Mouse (Mus musculus): ENCODE measurements at regions not wholly inside any gene's neighbourhood (a gene's known extent, or its start where the extent isn't known, plus 50 kb on each side); places are given as distances from the start of the nearest gene placed in this dataset.
"Not testable (repeated sequence)": the region's sequence is repeated elsewhere in the genome, so short reads cannot be mapped to it uniquely, and the experiment has no call there.

DNA sequence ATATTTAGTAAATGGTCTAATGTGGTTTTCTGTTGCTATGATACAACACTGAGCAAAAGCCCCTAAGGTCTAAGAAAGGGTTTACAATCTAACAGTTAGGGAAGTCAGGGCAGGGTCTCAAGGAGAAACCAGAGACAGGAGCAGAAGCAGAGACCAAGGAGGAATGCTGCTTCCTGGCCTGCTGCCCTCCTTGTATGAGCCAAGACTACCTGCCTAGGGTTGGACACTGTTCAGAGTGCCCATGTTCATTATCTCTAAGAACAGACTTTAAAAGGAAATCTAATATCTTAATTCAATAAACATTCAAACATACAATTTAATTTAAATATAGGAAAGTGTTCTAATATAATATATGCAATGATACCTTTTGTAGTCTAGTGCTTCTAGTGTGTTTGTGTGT is 63.0 kb upstream of the Tmem106b start:
- no peak for DNase-seq (ENCODE audit: low spot score in 2 of 2)
- no peak overlapping the region for H3K4me3 ChIP-seq
- no peak for TF ChIP-seq CTCF (conservative IDR thresholded peaks at IDR 0.05)
- H3K27ac ChIP-seq: no peak overlapping the region

DNA sequence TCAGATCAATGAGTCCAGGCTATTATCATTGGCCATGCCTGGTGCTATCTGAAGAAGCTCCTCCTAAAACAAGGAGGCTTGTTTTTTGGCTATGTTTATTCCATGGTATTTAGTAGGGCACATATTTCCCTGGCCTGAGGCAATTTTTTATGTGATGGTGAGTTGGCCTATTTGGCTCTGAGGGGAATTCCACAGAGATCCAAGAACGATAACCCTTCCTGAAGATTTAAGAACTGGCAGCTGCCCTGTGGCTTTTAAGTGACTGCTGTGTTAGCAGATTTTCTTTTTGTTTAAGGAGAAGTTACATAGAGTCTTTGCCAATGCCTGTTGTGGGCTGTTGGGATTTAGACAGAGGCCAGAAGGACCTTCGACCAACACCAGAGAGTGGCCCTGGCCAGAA is 74.9 kb upstream of the Tmem106b start:
- DNase-seq (ENCODE audit: low spot score in 2 of 2): no peak
- Histone ChIP-seq H3K27ac (no peak overlapping the region), H3K4me3 (no peak overlapping the region)
- TF ChIP-seq CTCF (conservative IDR thresholded peaks at IDR 0.05): no peak

DNA sequence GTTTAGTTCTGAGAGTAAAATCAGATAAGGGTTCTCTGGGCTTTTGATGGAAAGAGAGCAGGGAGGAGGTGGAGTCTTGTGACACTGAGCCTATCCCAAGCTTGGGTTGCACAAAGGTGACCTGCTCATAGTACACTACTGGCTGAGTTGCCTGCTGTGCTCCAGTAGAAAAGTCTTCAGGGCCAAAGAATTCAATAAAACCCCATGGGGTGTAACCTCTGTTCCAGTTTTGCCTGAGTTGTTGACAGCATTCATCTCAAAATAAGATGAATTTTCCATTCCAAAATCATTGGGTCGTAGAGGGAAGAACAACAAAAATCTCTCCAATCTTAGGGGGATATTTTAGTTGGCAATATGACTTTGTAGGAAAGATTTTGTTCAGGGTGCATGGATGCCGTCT is 75.8 kb upstream of the Tmem106b start:
- no peak for DNase-seq (ENCODE audit: low spot score in 2 of 2)
- Histone ChIP-seq H3K4me3 (no peak overlapping the region), H3K27ac (no peak overlapping the region)
- no peak for TF ChIP-seq CTCF (conservative IDR thresholded peaks at IDR 0.05)

DNA sequence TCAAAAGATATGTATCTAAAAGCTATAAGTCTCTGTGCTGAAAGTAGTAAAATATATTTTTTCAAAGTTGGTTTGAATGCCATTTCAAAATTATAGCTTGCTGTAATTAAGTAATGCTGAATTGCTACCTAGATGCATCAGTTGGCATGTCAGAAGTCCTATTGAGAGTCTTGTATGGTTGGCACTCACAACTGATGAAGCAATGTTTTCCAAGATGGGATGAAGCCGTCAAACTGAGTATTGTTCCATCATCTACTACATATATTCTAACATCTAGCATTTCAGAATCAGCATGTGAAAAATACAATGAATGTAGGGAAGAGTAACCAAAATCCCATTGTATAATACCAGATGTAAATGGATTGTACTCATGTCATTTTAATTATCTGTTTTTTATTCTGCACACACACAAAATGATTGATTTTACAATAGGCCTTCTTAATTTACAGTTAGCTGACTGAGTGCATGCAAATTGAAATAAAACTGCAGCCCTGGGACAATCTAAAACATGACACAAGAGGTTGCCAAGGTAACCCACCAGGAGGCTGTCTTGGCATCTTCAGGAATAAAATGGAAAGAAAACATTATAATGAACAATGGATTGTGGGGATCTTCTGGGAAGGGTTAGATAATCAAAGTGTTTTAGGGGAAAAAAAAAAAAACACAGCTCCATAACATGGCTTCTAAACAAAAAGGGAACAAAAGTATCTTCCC is 92.2 kb upstream of the Tmem106b start:
- H3K4me3 ChIP-seq: no peak overlapping the region
- no peak overlapping the region for H3K27ac ChIP-seq
- DNase-seq (ENCODE audit: low spot score in 2 of 2): no peak
- TF ChIP-seq CTCF (conservative IDR thresholded peaks at IDR 0.05): no peak

DNA sequence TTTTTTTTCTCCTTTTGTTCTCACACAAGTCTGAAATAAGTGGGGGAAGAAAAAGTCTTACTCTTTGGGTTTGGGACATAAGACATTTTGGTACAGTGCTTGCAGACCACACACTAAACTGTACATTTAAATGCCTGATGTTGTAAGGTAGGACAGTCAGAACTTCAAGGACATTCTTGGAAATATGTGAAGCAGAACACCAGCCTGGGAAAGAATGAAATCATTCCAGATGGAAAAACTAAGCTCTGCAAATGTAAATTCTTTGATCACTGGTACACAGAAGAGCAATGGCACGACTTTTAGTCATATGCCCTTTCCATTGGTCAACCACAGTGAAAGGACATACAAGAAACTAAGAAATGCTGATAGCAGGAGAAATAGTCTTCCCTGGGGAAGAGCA is 98.0 kb upstream of the Tmem106b start:
- TF ChIP-seq CTCF (conservative IDR thresholded peaks at IDR 0.05): no peak
- Histone ChIP-seq H3K4me3 (no peak overlapping the region), H3K27ac (no peak overlapping the region)
- DNase-seq (ENCODE audit: low spot score in 2 of 2): no peak

DNA sequence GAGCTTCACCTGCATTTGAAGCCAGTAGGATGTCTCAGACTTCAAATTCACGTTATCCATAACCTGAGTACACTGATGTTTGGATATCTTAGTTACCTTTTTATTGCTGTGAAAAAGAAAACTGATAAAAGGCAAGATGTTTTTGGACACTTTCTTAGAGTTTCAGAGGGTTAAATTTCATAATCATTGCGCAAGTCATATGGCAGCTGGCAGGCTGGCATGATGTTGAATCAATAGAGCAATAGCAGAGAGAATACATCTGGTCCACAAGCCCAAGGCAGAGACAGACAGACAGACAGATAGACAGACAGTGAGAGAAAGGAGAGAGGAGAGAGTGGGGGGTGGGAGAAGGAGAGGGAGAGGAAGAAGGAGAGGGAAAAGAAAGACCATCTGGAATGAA is 102.3 kb upstream of the Tmem106b start:
- no peak overlapping the region for H3K4me3 ChIP-seq
- no peak for DNase-seq (ENCODE audit: low spot score in 2 of 2)
- no peak overlapping the region for H3K27ac ChIP-seq
- TF ChIP-seq CTCF (conservative IDR thresholded peaks at IDR 0.05): no peak

DNA sequence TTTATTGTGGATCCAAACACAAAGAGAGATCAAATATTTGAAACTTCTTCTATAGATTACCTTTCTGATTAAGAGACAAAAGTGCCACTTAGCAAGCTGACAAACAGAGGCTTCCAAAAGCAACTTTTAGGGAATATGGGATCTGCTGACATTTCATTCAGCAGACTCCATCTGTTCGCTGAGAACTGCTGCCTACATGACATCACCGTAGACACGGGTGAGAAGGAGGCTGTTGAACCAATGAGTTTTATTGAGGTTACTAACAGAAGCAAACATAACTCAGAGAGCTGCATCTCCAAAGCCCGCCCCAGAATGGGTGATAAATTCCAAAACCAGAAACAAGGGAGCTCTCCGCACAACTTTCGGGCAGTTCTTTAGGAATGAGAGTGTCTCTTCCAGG is 111.8 kb upstream of the Tmem106b start:
- Histone ChIP-seq H3K27ac (no peak overlapping the region), H3K4me3 (peak overlapping the region; percentile 13; the same call in 1 of the 2 replicates)
- DNase-seq (ENCODE audit: low spot score in 2 of 2): peak; percentile 39 to 51
- no peak for TF ChIP-seq CTCF (conservative IDR thresholded peaks at IDR 0.05)

DNA sequence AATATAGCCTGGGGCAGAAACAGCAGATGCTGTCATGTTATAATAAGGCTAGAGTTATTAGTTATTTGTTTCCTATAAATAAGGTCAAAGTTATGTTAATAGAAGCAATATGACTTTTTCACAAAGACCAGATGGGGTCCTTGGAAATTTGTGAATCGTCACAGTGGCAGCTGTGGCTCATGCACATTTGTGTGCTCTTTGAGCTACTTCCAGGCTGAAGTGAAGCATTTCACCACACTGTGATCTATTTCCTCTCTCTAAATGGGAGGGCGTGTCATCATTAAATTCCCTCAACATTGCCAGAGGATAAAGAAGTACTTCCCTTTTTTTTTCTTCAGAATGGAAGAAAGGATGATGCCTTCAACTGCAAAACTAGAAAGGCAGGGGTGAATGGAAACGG is 157.9 kb upstream of the Tmem106b start:
- H3K4me3 ChIP-seq: no peak overlapping the region
- no peak for TF ChIP-seq CTCF (conservative IDR thresholded peaks at IDR 0.05)
- no peak for DNase-seq (ENCODE audit: low spot score in 2 of 2)
- H3K27ac ChIP-seq: no peak overlapping the region

DNA sequence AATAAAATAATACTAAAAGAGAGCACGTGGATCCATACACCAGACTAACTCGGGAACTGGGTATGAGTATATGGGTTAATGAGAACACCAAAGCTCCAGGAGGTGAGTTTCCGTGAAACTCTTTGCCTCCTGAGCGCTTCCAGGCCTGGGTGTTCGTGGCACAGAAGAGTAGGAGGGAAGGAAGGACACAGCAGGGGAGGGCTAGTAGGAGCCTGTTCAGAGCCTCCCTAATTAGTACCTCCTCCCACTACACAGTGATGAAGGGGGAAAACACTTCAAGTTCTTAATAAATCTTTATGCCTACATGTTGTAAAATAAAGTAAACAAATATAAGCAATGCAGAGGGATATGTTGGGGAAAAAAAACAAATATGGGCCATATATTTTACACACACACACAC is 143.7 kb upstream of the Thsd7a start:
- no peak overlapping the region for H3K27ac ChIP-seq
- no peak for TF ChIP-seq CTCF (conservative IDR thresholded peaks at IDR 0.05)
- DNase-seq (ENCODE audit: low spot score in 2 of 2): no peak
- no peak overlapping the region for H3K4me3 ChIP-seq

DNA sequence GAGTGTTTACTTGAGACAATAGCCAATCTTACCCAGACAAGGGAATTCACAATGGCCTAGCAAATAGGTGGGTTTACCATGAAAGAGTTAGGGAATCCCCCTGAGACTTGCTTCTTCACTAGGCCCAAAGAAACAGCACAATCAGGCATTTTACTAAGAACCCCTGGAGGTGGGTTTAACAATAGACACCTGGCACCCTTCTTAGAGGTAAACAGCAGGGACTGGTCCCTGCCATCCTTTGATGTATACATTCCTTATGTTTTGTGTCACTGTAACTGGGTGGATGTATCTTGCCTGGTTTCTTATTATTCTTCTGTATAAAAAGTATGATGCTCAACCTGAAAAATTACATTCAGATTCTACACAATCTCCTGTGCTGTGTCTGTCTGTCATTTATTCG is 127.7 kb upstream of the Thsd7a start:
- H3K27ac ChIP-seq; H3K4me3 ChIP-seq; DNase-seq (ENCODE audit: low spot score in 2 of 2): not testable (repeated sequence)

DNA sequence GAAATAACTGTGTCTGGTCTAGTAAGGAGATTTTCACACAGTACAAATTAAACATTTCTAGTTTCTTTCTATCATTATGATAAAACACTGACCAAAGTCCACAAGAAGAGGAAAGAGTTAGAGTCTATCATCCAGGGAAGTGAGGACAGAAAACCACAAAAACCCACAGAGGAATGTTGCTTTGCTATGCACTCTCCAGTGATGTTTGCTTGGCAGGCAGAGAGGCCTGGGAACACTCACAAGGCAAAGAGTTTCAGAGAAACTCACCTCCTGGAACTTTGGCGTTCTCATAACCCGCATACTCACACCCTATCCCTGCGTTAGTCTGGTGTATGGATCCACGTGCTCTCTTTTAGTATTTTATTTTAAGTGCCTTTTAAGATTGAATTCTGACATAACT is 127.2 kb upstream of the Thsd7a start:
- no peak overlapping the region for H3K4me3 ChIP-seq
- TF ChIP-seq CTCF (conservative IDR thresholded peaks at IDR 0.05): no peak
- no peak overlapping the region for H3K27ac ChIP-seq
- DNase-seq (ENCODE audit: low spot score in 2 of 2): no peak

DNA sequence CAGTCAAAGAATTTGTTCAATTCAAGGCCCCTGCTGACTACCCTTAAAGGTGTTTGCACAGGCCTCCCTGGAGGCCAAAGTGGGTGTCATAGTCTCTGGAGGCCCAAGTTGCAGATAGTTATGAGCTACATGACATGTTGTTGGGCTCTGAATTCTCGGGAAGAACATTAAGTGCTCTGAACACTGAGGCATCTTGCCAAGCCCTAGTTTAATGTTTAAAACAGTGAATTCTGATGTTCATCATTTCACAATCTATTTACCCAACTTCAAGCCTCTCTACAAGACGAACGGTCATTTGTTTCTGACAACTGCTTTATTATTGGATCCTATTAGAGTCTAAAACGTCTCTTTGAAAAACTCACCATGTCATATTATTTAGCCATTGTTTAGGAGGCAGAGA is 119.0 kb upstream of the Thsd7a start:
- no peak overlapping the region for H3K27ac ChIP-seq
- no peak for DNase-seq (ENCODE audit: low spot score in 2 of 2)
- TF ChIP-seq CTCF (conservative IDR thresholded peaks at IDR 0.05): no peak
- no peak overlapping the region for H3K4me3 ChIP-seq

DNA sequence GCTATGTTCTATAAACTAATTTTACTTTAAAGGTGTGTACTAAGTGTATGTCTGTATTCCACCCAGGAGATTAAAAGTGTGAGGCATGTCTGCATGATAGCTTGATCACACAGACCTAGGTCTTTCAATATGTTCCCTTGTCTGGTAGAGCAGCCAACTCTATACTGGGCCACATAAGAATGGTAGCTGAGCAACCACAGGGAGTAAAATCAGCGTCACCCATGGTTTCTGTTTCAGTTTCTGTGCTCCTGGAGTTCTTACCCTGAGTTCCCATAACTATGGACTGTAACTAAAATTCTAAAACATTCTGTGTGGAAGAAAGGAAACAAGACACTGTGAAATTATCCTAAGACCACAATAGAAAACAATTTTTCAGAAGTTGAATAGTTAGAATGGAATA is 102.8 kb upstream of the Thsd7a start:
- no peak overlapping the region for H3K27ac ChIP-seq
- DNase-seq (ENCODE audit: low spot score in 2 of 2): no peak
- no peak for TF ChIP-seq CTCF (conservative IDR thresholded peaks at IDR 0.05)
- H3K4me3 ChIP-seq: no peak overlapping the region

DNA sequence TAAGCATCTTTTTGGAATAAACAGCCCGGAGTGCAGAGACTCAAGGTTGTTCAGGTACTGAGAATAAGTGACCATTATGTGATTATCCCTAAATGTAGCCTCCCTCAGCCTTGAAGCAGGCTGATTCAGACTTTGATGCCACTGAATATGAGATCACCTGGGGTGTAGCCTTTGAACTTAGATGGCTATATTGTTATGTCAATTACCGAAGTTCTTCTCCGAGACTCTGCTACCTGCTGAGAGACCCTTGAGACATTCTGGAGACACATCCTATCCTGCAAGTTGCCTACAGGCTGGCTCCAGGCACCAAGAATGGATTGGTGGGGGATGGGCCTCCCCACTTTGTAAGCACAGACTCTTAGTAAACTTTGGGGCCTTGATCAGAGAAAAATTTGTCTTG is 85.9 kb upstream of the Thsd7a start:
- not testable (repeated sequence) for DNase-seq (ENCODE audit: low spot score in 2 of 2); H3K4me3 ChIP-seq; H3K27ac ChIP-seq

DNA sequence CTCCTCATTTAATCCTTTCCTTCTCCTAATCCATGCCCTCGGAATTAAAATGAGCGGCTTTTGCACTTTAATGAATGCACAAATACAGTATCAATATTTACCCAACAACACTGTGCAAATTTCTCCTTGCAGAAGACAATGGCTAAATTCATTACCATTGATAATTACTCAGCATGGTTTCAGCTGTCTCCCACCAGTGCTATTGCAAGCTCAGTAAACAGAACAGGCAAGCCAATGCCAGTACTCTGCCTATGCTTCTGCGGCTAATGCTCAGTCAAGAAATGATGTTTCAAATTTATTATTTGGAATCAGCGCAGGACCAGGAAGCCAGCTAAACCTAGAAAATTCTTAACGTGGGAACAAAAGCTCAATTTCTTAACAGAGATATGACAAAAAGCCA is 84.1 kb upstream of the Thsd7a start:
- H3K4me3 ChIP-seq: no peak overlapping the region
- TF ChIP-seq CTCF (conservative IDR thresholded peaks at IDR 0.05): no peak
- no peak for DNase-seq (ENCODE audit: low spot score in 2 of 2)
- no peak overlapping the region for H3K27ac ChIP-seq

Data from layer of hippocampus, adult 2 months (tissue).